Mouse (Mus musculus): ENCODE measurements around the gene Gm4214. TPM values are rescaled to one million over a fixed set of nuclear protein-coding genes. Genes with fewer than 3 reads are reported as not detected.
"Not testable (repeated sequence)": the region's sequence is repeated elsewhere in the genome, so short reads cannot be mapped to it uniquely, and the experiment has no call there.

The Gm4214 gene
- not detected in 2 replicates for polyA plus RNA-seq (2012; rRNA removed)

GRCm38 (mm10) chr7:22984573-22984972, at the start of gene Gm4214:
TSS of gene Gm4214 (minus strand) at chr7:22984673.
- not testable (repeated sequence) for DNase-seq (ENCODE audit: low read depth, low spot score)
- no CpG with 5 or more reads among the region's 5 CpGs for WGBS

- not testable (repeated sequence) for DNase-seq (ENCODE audit: low read depth, low spot score)
- WGBS: no CpG with 5 or more reads among the region's 3 CpGs
Observed at GRCm38 (mm10) chr7:23019823-23020222, 35.4 kb upstream of the Gm4214 start, which contains the start of gene Gm4216. TSS of gene Gm4216 (minus strand) at chr7:23019923.

Other genes with a start within 250 kb of the Gm4214 start
- not detected in 2 replicates for gene Vmn1r157, start 223.0 kb downstream of the Gm4214 start, polyA plus RNA-seq (2012; rRNA removed)
- gene Vmn1r158, start 193.9 kb downstream of the Gm4214 start, polyA plus RNA-seq (2012; rRNA removed): not detected in 2 replicates
- gene Vmn1r159, start 141.1 kb downstream of the Gm4214 start, polyA plus RNA-seq (2012; rRNA removed): not detected in 2 replicates
- gene Vmn1r160, start 113.4 kb downstream of the Gm4214 start, polyA plus RNA-seq (2012; rRNA removed): not detected in 2 replicates
- not detected in 2 replicates for gene Gm4216, start 35.2 kb upstream of the Gm4214 start, polyA plus RNA-seq (2012; rRNA removed)
- gene Vmn1r163, start 70.9 kb upstream of the Gm4214 start, polyA plus RNA-seq (2012; rRNA removed): not detected in 2 replicates
- gene Gm8720, start 82.8 kb upstream of the Gm4214 start, polyA plus RNA-seq (2012; rRNA removed): not detected in 2 replicates
- gene Gm10662, start 159.8 kb upstream of the Gm4214 start, polyA plus RNA-seq (2012; rRNA removed): not detected in 2 replicates
- not detected in 2 replicates for gene Vmn1r165, start 232.7 kb upstream of the Gm4214 start, polyA plus RNA-seq (2012; rRNA removed)